Mouse (Mus musculus): ENCODE data around the gene Tpx2. TPM values are rescaled to one million over a fixed set of nuclear protein-coding genes. Genes with fewer than 3 reads are reported as not detected.
A peak's percentile ranks its signal among the peaks of the same experiment; 100 is the strongest.

Gene Tpx2
- polyA plus RNA-seq, 1 experiment from 2014 or later: 141 TPM

DNA sequence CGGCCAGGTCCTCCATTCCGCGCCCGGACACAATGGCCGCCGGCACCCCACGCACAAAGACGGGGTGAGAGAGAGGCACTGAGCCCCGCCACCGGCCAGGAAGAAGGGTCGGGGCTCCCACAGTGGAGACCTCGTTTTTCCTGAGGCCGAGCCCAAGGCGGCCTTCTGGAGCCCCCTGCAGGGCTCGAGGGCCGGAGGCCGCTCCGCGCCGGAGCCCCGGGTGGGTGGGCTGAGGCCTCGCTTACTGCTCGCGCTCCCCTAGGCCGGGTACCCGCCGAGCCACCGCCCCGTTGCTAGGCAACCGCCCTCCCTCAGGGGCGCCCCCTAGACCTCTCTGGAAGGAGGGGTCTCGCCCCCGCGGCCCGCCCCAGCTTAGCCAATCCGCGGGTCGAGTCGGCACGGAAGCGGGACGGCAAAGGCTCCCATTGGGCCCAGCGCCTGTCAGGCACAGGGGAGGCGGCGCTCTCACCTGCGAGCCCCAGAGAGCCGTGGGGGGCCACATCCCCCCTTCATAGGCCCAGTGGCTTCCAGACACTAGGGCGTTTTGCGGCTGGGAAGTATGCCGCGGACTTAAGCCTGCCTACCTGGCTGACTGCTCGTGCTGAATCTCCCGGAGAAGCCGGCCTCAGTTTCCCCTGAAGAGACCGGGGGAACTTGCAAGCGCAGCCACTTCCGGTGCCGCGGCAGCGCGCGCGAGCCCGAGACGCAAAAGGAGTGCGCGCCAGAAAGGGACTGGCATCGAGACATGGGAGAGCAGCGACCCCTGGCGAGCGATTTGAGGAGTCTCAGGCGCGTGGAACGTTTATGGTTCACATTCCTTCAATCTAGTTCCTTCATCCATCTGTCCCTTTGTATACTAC, 16.5 kb upstream of the Tpx2 start, which contains the start of gene Bcl2l1:
TSS of gene Bcl2l1 (minus strand) at position 710 of the 860 bp plus-strand sequence.
- WGBS: under 1% methylated on average over 63 of the region's 74 CpGs
- Histone ChIP-seq H3K9me3 (ENCODE audit: control insufficient read depth, low read length) (no peaks in the 10 kb centered on the region), H3K4me1 (ENCODE audit: control insufficient read depth, insufficient read depth, low read length) (peaks cover 21% of the 10 kb centered on the region), H3K27ac (ENCODE audit: low read depth, low read length) (peak within 1 kb of the TSS; percentile 94), H3K4me3 (ENCODE audit: low read depth, low read length) (peak within 1 kb of the TSS; percentile 61), H3K27me3 (ENCODE audit: control insufficient read depth, insufficient read depth, low read length) (no peaks in the 10 kb centered on the region), H3K36me3 (ENCODE audit: control insufficient read depth, insufficient read depth, low read length) (no peaks in the 10 kb centered on the region), H3K4me2 (ENCODE audit: low read depth) (peak within 1 kb of the TSS; percentile 67), H3K9ac (ENCODE audit: low read length) (peak within 1 kb of the TSS; percentile 91)
- ATAC-seq (ENCODE audit: insufficient read depth, low FRiP score, low TSS enrichment) (peak; percentile 97), DNase-seq (ENCODE audit: low spot score) (peak; percentile 99)

DNA sequence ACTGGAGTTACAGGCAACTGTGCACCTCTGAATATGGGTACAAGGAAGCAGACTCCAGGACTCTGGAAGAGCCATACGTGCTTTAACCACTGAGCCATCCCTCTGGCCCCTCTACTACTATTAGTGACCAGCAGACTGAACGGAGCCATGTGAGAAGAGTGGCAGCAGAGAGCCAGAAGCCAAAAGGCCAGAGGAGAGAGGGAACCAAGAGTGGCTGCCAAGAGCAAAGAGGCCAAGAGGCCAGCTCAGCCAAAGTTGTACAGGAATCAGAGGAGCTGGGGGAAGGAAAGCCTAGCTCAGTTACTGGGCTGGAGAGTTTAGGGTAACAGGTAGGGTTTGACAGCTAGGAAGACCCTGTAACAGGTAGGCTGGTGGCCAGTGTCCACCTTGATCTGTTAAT, 8.5 kb upstream of the Tpx2 start:
- Histone ChIP-seq H3K9ac (ENCODE audit: low read length) (no peak overlapping the region), H3K4me1 (ENCODE audit: control insufficient read depth, insufficient read depth, low read length) (no peaks in the 10 kb centered on the region), H3K4me2 (ENCODE audit: low read depth) (no peak overlapping the region), H3K4me3 (ENCODE audit: low read depth, low read length) (no peak overlapping the region), H3K27me3 (ENCODE audit: control insufficient read depth, insufficient read depth, low read length) (no peaks in the 10 kb centered on the region), H3K9me3 (ENCODE audit: control insufficient read depth, low read length) (no peaks in the 10 kb centered on the region), H3K36me3 (ENCODE audit: control insufficient read depth, insufficient read depth, low read length) (no peaks in the 10 kb centered on the region), H3K27ac (ENCODE audit: low read depth, low read length) (no peak overlapping the region)
- ATAC-seq (ENCODE audit: insufficient read depth, low FRiP score, low TSS enrichment) (no peak), DNase-seq (ENCODE audit: low spot score) (no peak)
- 70% methylated on average over 2 of the region's 2 CpGs for WGBS

DNA sequence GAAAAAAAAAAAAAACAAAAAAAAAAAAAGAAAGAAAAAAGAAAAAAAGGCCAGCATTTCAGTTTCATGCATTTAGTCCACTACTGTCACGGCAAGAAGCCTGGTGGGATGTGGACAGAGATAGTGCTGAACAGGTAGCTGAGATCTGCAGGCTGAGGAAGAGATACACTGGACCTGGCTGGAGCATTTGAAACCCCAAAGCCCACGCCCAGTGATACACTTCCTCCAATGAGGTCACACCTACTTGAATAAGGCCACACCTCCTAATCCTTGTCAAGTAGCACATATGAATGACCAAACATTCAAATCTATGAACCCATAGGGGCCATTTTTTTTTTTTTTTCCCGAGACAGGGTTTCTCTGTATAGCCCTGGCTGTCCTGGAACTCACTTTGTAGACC, 5.0 kb upstream of the Tpx2 start:
- no peak overlapping the region for H3K4me3 ChIP-seq (ENCODE audit: low read depth, low read length)
- no peaks in the 10 kb centered on the region for H3K27me3 ChIP-seq (ENCODE audit: control insufficient read depth, insufficient read depth, low read length)
- DNase-seq (ENCODE audit: low spot score) (no peak), ATAC-seq (ENCODE audit: insufficient read depth, low FRiP score, low TSS enrichment) (no peak)
- 75% methylated on average over 3 of the region's 3 CpGs for WGBS
- no peak overlapping the region for H3K4me2 ChIP-seq (ENCODE audit: low read depth)
- no peaks in the 10 kb centered on the region for H3K9me3 ChIP-seq (ENCODE audit: control insufficient read depth, low read length)
- H3K27ac ChIP-seq (ENCODE audit: low read depth, low read length): no peak overlapping the region
- H3K36me3 ChIP-seq (ENCODE audit: control insufficient read depth, insufficient read depth, low read length): no peaks in the 10 kb centered on the region
- no peaks in the 10 kb centered on the region for H3K4me1 ChIP-seq (ENCODE audit: control insufficient read depth, insufficient read depth, low read length)
- H3K9ac ChIP-seq (ENCODE audit: low read length): no peak overlapping the region

DNA sequence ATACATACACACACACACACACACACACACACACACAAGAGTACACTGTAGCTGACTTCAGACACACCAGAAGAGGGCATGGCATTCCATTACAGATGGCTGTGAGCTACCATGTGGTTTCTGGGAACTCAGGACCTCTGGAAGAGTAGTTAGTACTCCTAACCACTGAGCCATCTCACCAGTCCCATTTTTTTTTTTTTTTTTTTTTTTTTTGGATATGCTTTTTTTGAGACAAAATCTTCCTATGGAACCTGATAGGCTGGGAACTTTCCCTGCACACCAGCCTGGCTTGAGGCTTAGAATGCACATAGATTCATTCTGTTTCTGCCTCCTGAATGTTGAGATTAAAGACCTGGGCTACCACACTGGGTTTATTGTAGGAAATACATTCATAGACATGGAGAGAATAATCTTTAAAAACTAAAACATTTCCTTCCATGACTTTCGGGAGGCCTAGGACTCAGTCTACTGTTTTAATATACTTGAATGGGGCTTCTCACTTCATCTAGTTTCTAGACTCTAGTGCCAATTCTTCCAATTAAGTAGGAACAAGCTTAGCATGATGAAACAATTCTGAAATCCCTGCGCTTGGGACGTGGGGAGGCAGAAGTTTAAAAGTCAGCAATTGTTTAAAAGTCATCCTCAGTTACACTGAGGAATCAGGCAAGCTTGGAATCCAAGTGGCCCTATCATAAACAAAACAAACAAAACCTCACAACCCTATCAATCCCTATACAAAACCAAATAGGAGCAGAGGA, 528 bp upstream of the Tpx2 start:
- Histone ChIP-seq H3K4me3 (ENCODE audit: low read depth, low read length) (no peak overlapping the region), H3K27ac (ENCODE audit: low read depth, low read length) (no peak overlapping the region), H3K36me3 (ENCODE audit: control insufficient read depth, insufficient read depth, low read length) (no peaks in the 10 kb centered on the region), H3K9me3 (ENCODE audit: control insufficient read depth, low read length) (no peaks in the 10 kb centered on the region), H3K4me2 (ENCODE audit: low read depth) (peak overlapping the region; percentile 27), H3K4me1 (ENCODE audit: control insufficient read depth, insufficient read depth, low read length) (peaks cover 12% of the 10 kb centered on the region; the same call in 1 of the 2 replicates), H3K27me3 (ENCODE audit: control insufficient read depth, insufficient read depth, low read length) (no peaks in the 10 kb centered on the region), H3K9ac (ENCODE audit: low read length) (no peak overlapping the region)
- 20% methylated on average over 3 of the region's 3 CpGs for WGBS
- no peak; the same call in 1 of the 2 replicates for ATAC-seq (ENCODE audit: insufficient read depth, low FRiP score, low TSS enrichment)
- no peak for DNase-seq (ENCODE audit: low spot score)

DNA sequence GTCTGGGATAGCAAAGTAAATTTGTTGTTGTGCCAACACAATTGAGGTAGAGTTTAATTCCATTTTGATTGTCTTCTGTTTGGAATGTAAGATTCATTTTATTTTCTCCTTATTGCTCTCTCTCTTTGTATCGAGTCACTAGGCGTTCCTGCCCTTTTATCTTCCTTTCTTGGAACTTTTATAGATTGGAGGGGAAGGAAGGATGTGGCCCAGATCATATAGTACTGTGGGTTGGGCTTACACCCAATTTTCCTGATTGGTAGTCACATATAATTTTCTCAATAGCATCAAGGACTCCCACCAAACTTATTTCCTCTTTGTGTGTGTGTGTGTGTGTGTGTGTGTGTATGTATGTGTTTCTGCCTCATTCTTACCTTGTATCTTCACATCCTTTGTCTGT, 702 bp downstream of the Tpx2 start:
- no peaks in the 10 kb centered on the region for H3K9me3 ChIP-seq (ENCODE audit: control insufficient read depth, low read length)
- no peaks in the 10 kb centered on the region for H3K36me3 ChIP-seq (ENCODE audit: control insufficient read depth, insufficient read depth, low read length)
- WGBS: 9% methylated on average over 2 of the region's 2 CpGs
- H3K27ac ChIP-seq (ENCODE audit: low read depth, low read length): no peak overlapping the region
- ATAC-seq (ENCODE audit: insufficient read depth, low FRiP score, low TSS enrichment) (no peak), DNase-seq (ENCODE audit: low spot score) (no peak)
- peaks cover 12% of the 10 kb centered on the region; the same call in 1 of the 2 replicates for H3K4me1 ChIP-seq (ENCODE audit: control insufficient read depth, insufficient read depth, low read length)
- H3K9ac ChIP-seq (ENCODE audit: low read length): peak overlapping the region; percentile 77
- H3K4me2 ChIP-seq (ENCODE audit: low read depth): peak overlapping the region; percentile 59
- peak overlapping the region; percentile 86 for H3K4me3 ChIP-seq (ENCODE audit: low read depth, low read length)
- H3K27me3 ChIP-seq (ENCODE audit: control insufficient read depth, insufficient read depth, low read length): no peaks in the 10 kb centered on the region

DNA sequence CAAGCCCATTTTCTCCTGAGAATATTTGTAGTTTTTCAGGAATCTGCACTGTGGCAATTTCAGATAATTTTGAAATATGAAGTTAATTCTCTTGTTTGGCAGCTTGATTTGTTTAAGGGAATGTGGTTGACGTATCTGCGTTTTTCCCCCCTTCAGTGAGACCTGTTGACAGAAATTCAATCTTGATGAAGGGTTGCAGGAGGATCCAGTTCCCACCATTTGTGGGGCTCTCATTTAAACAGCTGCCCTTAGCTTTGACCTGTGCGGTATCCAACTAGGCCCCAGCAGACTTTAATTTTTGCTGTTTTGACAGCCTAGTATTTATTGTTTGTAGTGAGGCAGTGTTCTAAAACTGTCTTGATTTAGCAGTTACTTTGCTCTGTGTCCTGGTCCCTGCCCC, 11.7 kb downstream of the Tpx2 start:
- Histone ChIP-seq H3K9me3 (ENCODE audit: control insufficient read depth, low read length) (no peaks in the 10 kb centered on the region), H3K9ac (ENCODE audit: low read length) (no peak overlapping the region), H3K4me3 (ENCODE audit: low read depth, low read length) (no peak overlapping the region), H3K27ac (ENCODE audit: low read depth, low read length) (no peak overlapping the region), H3K36me3 (ENCODE audit: control insufficient read depth, insufficient read depth, low read length) (peaks cover 6% of the 10 kb centered on the region), H3K27me3 (ENCODE audit: control insufficient read depth, insufficient read depth, low read length) (no peaks in the 10 kb centered on the region), H3K4me2 (ENCODE audit: low read depth) (no peak overlapping the region), H3K4me1 (ENCODE audit: control insufficient read depth, insufficient read depth, low read length) (no peaks in the 10 kb centered on the region)
- ATAC-seq (ENCODE audit: insufficient read depth, low FRiP score, low TSS enrichment) (no peak), DNase-seq (ENCODE audit: low spot score) (no peak)
- WGBS: 89% methylated on average over 3 of the region's 3 CpGs

DNA sequence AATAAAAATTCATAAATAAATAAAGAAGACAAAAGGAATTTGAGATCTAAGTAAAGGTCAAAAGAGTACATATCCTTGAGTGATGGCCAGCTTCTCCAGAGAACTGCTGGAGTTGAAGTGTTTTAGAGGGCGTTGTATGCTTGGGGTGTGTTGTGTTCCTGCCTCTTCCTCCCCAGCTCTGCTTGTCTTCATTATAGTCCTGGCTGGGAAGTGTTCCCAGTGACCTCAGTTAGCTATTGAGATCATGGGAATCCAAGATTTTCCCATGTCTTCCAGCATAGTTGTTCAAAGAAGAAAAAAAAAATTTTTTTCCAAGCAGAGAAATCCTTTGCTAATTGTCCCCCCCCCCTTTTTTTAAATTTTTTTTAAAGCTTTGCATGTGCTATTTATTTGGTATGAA, 14.1 kb downstream of the Tpx2 start:
- H3K4me2 ChIP-seq (ENCODE audit: low read depth): no peak overlapping the region
- H3K27me3 ChIP-seq (ENCODE audit: control insufficient read depth, insufficient read depth, low read length): no peaks in the 10 kb centered on the region
- WGBS: 89% methylated on average over 1 of the region's 1 CpGs
- H3K4me3 ChIP-seq (ENCODE audit: low read depth, low read length): no peak overlapping the region
- ATAC-seq (ENCODE audit: insufficient read depth, low FRiP score, low TSS enrichment) (no peak), DNase-seq (ENCODE audit: low spot score) (no peak)
- no peak overlapping the region for H3K9ac ChIP-seq (ENCODE audit: low read length)
- H3K4me1 ChIP-seq (ENCODE audit: control insufficient read depth, insufficient read depth, low read length): no peaks in the 10 kb centered on the region
- H3K27ac ChIP-seq (ENCODE audit: low read depth, low read length): no peak overlapping the region
- H3K9me3 ChIP-seq (ENCODE audit: control insufficient read depth, low read length): no peaks in the 10 kb centered on the region
- peaks cover 6% of the 10 kb centered on the region for H3K36me3 ChIP-seq (ENCODE audit: control insufficient read depth, insufficient read depth, low read length)

DNA sequence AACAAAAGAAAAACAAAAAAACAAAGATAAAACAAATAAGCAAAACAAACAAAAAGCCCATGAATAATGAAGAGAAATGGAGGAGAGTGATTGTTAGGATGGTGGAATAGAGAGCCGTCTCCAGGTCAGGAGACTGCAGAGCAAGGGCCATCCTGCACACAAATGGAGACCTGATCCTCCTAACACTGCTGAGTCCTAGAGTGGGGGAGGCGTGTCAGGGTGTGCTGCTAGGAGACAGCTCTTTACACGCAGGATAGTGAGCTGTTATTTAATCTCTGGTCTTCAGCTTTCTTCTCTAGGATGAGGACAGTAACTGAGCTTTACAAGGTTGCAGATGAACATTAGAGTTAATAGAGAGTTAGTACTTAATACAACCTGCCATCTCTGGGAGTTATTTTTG, 14.9 kb downstream of the Tpx2 start:
- Histone ChIP-seq H3K36me3 (ENCODE audit: control insufficient read depth, insufficient read depth, low read length) (peaks cover 7% of the 10 kb centered on the region), H3K9me3 (ENCODE audit: control insufficient read depth, low read length) (no peaks in the 10 kb centered on the region), H3K4me1 (ENCODE audit: control insufficient read depth, insufficient read depth, low read length) (no peaks in the 10 kb centered on the region), H3K4me2 (ENCODE audit: low read depth) (no peak overlapping the region), H3K27me3 (ENCODE audit: control insufficient read depth, insufficient read depth, low read length) (no peaks in the 10 kb centered on the region), H3K4me3 (ENCODE audit: low read depth, low read length) (no peak overlapping the region), H3K9ac (ENCODE audit: low read length) (no peak overlapping the region), H3K27ac (ENCODE audit: low read depth, low read length) (no peak overlapping the region)
- ATAC-seq (ENCODE audit: insufficient read depth, low FRiP score, low TSS enrichment): no peak
- WGBS: 87% methylated on average over 3 of the region's 3 CpGs
- no peak for DNase-seq (ENCODE audit: low spot score)

All from neural tube, embryonic 11.5 days (tissue).